Mouse (Mus musculus): ENCODE measurements around the gene Ylpm1. TPM values are rescaled to one million over a fixed set of nuclear protein-coding genes. Genes with fewer than 3 reads are reported as not detected.

Ylpm1 gene
- polyA plus RNA-seq, 1 experiment from 2014 or later: 12.3 TPM

GRCm38 (mm10) chr12:85115678-85116077, 119.6 kb downstream of the Ylpm1 start:
- WGBS: 46% methylated on average over 7 of the region's 7 CpGs
- Histone ChIP-seq H3K9ac (replicated peaks; ENCODE audit: low read depth) (no peak overlapping the region), H3K9me3 (ENCODE audit: low read length) (no peaks in the 10 kb centered on the region), H3K4me2 (replicated peaks; ENCODE audit: low read depth, low read length) (no peak overlapping the region), H3K27ac (ENCODE audit: low read length) (0 out of 2 replicates have a peak overlapping the region, but pooled peaks have one; percentile 8), H3K4me1 (ENCODE audit: insufficient read depth, low read depth, low read length) (peaks cover 28% of the 10 kb centered on the region; the same call in 1 of the 2 replicates), H3K4me3 (ENCODE audit: low read depth, low read length) (no peak overlapping the region), H3K27me3 (replicated peaks; ENCODE audit: insufficient read depth, low read length) (no peaks in the 10 kb centered on the region), H3K36me3 (ENCODE audit: insufficient read depth, low read length) (peaks cover 17% of the 10 kb centered on the region)
- TF ChIP-seq CTCF (IDR thresholded peaks at IDR 0.05) (no peak), EP300 (IDR thresholded peaks at IDR 0.05) (peak; percentile 92)
- DNase-seq (ENCODE audit: low spot score) (peak; percentile 93), ATAC-seq (peak; percentile 94)

Other genes with a start within 250 kb of the Ylpm1 start
- gene Npc2, start 223.2 kb upstream of the Ylpm1 start, polyA plus RNA-seq (2015; fragmentation: Nextera tagmentation; extraction: Ambion mirVana): 523 and 558 TPM in 2 replicates
- 103 and 105 TPM in 2 replicates for gene Isca2, start 223.1 kb upstream of the Ylpm1 start, polyA plus RNA-seq (2015; fragmentation: Nextera tagmentation; extraction: Ambion mirVana)
- 22.4 and 25.7 TPM in 2 replicates for gene Ltbp2, start 119.8 kb upstream of the Ylpm1 start, polyA plus RNA-seq (2015; fragmentation: Nextera tagmentation; extraction: Ambion mirVana)
- gene Fcf1, start 25.4 kb upstream of the Ylpm1 start, polyA plus RNA-seq (2015; fragmentation: Nextera tagmentation; extraction: Ambion mirVana): 97.1 and 114 TPM in 2 replicates
- 7.3 and 7.8 TPM in 2 replicates for gene Arel1, start 25.4 kb upstream of the Ylpm1 start, polyA plus RNA-seq (2015; fragmentation: Nextera tagmentation; extraction: Ambion mirVana)
- gene Prox2, start 114.4 kb downstream of the Ylpm1 start, polyA plus RNA-seq (2015; fragmentation: Nextera tagmentation; extraction: Ambion mirVana): 3.7 and 5.6 TPM in 2 replicates
- gene Dlst, start 114.5 kb downstream of the Ylpm1 start, polyA plus RNA-seq (2015; fragmentation: Nextera tagmentation; extraction: Ambion mirVana): 70.7 and 72.5 TPM in 2 replicates
- 0.82 and 0.83 TPM in 2 replicates for gene Rps6kl1, start 154.9 kb downstream of the Ylpm1 start, polyA plus RNA-seq (2015; fragmentation: Nextera tagmentation; extraction: Ambion mirVana)
- 12.7 and 19.0 TPM in 2 replicates for gene Pgf, start 181.5 kb downstream of the Ylpm1 start, polyA plus RNA-seq (2015; fragmentation: Nextera tagmentation; extraction: Ambion mirVana)
- gene Eif2b2, start 223.2 kb downstream of the Ylpm1 start, polyA plus RNA-seq (2015; fragmentation: Nextera tagmentation; extraction: Ambion mirVana): 58.7 and 64.9 TPM in 2 replicates